Mouse (Mus musculus): ENCODE measurements around the gene Gpr162. TPM values are rescaled to one million over a fixed set of nuclear protein-coding genes. Genes with fewer than 3 reads are reported as not detected.
"Not testable (repeated sequence)": the region's sequence is repeated elsewhere in the genome, so short reads cannot be mapped to it uniquely, and the experiment has no call there.

Gpr162 gene
- total and polyA plus RNA-seq, 2 experiments from 2014 or later, result 39.3 to 225 TPM

DNA sequence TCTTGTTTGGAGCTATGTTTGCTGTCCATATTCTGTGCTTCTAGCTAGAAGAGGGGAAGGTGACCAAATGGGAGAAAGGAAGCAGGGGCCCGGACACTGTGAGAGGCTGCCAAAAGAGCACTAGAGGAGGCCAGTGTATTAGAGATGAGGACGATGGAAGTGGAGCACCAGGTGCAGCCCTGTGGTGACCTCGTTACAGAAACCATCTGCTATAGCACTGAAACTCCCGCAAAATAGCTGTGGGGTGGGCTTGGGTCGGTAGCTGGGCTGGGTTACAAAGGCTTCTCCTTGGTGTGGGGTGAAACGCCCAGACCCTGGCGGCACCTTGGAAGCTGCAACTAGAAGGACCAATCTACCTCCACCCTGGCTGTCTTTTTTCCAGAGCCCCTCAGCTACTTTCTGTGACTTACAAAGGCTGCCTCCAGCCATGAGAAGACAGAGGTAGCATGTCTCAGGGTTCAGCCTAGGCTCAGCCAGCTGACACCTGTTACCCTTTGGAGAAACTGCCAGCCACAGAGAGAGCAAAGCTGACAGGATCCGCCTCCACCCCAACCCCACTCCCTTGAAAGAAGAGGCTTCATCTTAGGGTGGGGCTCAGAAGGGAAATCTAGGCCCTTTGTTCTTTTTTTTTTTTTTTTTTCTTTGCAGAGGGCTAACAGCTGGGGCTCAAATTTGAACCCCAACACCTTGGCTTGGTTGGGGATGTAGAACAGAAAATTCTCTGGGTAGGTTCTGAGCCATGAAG is 36.4 kb upstream of the Gpr162 start:
- Histone ChIP-seq H3K4me3 (ENCODE audit: low read depth, low read length) (no peak overlapping the region), H3K4me2 (ENCODE audit: low read depth, low read length, poor library complexity, severe bottlenecking) (no peak overlapping the region), H3K9ac (replicated peaks; ENCODE audit: low read length, poor library complexity, severe bottlenecking) (no peak overlapping the region), H3K27ac (ENCODE audit: low read depth, low read length) (no peak overlapping the region), H3K36me3 (ENCODE audit: insufficient read depth, low read length) (no peaks in the 10 kb centered on the region), H3K9me3 (ENCODE audit: low read length) (no peaks in the 10 kb centered on the region), H3K4me1 (ENCODE audit: insufficient read depth, low read length) (no peaks in the 10 kb centered on the region), H3K27me3 (ENCODE audit: insufficient read depth, low read length) (no peaks in the 10 kb centered on the region)
- DNase-seq (ENCODE audit: low spot score) (no peak), ATAC-seq (ENCODE audit: low FRiP score) (no peak)
- no peak for TF ChIP-seq CTCF (IDR thresholded peaks at IDR 0.05)
- 53% methylated on average over 8 of the region's 8 CpGs for WGBS

GRCm38 (mm10) chr6:124898359-124898758 is 34.6 kb upstream of the Gpr162 start:
- no peak overlapping the region for H3K4me3 ChIP-seq (ENCODE audit: low read depth, low read length)
- H3K27me3 ChIP-seq (ENCODE audit: insufficient read depth, low read length), result no peaks in the 10 kb centered on the region
- no peak for TF ChIP-seq CTCF (IDR thresholded peaks at IDR 0.05)
- H3K4me1 ChIP-seq (ENCODE audit: insufficient read depth, low read length), result no peaks in the 10 kb centered on the region
- H3K27ac ChIP-seq (ENCODE audit: low read depth, low read length), result no peak overlapping the region
- no peak overlapping the region for H3K4me2 ChIP-seq (ENCODE audit: low read depth, low read length, poor library complexity, severe bottlenecking)
- DNase-seq (ENCODE audit: low spot score), result peak; percentile 37
- H3K36me3 ChIP-seq (ENCODE audit: insufficient read depth, low read length), result no peaks in the 10 kb centered on the region
- no peaks in the 10 kb centered on the region for H3K9me3 ChIP-seq (ENCODE audit: low read length)
- WGBS, result 33% methylated on average over 3 of the region's 3 CpGs
- ATAC-seq (ENCODE audit: low FRiP score), result no peak
- no peak overlapping the region for H3K9ac ChIP-seq (replicated peaks; ENCODE audit: low read length, poor library complexity, severe bottlenecking)

DNA sequence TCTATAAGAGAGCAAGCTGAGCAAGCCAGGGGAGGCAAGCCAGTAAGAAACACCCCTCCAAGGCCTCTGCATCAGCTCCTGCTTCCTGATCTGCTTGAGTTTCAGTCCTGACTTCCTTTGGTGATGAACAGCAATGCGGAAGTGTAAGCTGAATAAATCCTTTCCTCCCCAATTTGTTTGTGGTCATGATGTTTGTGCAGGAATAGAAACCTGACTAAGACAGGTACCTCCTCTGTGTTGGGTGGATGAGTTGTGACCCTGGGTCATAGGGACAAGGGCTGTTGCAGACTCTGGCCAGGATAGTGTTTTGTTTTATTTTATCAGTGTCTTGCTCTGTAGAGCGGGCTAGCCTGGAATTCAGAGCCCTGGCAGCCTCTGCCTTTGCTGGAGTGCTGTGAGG is 30.3 kb upstream of the Gpr162 start:
- not testable (repeated sequence) for H3K4me2 ChIP-seq (ENCODE audit: low read depth, low read length, poor library complexity, severe bottlenecking); H3K27me3 ChIP-seq (ENCODE audit: insufficient read depth, low read length); H3K4me3 ChIP-seq (ENCODE audit: low read depth, low read length); H3K9ac ChIP-seq (replicated peaks; ENCODE audit: low read length, poor library complexity, severe bottlenecking); H3K4me1 ChIP-seq (ENCODE audit: insufficient read depth, low read length); H3K36me3 ChIP-seq (ENCODE audit: insufficient read depth, low read length); DNase-seq (ENCODE audit: low spot score); H3K27ac ChIP-seq (ENCODE audit: low read depth, low read length); H3K9me3 ChIP-seq (ENCODE audit: low read length); ATAC-seq (ENCODE audit: low FRiP score)
- 88% methylated on average over 2 of the region's 2 CpGs for WGBS

- Histone ChIP-seq H3K9me3 (ENCODE audit: low read length) (no peaks in the 10 kb centered on the region), H3K27ac (ENCODE audit: low read depth, low read length) (no peak overlapping the region)
Observed at GRCm38 (mm10) chr6:124890997-124891396, 27.2 kb upstream of the Gpr162 start.

DNA sequence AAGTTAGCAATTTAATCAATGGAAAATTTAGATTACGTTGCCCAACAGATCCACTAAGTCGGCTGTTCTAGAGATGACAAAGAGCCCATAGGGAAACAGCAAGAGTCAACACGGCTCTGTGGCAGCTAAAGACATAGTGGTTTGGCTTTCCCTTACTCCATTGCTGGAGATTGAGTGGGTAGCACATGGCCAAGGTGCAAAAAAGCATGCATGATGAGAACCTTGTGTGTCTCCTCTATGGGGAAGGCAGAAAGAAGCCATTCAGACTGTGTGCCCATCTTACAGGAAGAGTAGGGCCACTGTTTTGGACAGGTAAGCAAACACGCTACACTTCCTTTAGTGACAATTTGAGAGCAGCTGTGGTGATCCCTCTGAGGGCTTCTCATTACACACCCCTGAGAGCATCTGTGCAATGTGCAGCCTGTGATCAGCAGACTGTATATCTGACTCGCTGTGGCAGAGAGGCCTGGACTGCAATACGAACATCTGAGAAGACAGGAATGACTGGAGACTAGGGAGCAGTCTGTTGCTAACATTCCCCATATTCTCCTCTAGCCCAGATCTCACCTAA is 24.9 kb upstream of the Gpr162 start:
- no peak for ATAC-seq (ENCODE audit: low FRiP score)
- H3K9ac ChIP-seq (replicated peaks; ENCODE audit: low read length, poor library complexity, severe bottlenecking), result no peak overlapping the region
- H3K4me1 ChIP-seq (ENCODE audit: insufficient read depth, low read length), result no peaks in the 10 kb centered on the region
- no peak overlapping the region for H3K27ac ChIP-seq (ENCODE audit: low read depth, low read length)
- WGBS, result 92% methylated on average over 6 of the region's 6 CpGs
- no peak overlapping the region for H3K4me2 ChIP-seq (ENCODE audit: low read depth, low read length, poor library complexity, severe bottlenecking)
- no peak overlapping the region for H3K4me3 ChIP-seq (ENCODE audit: low read depth, low read length)
- no peak for TF ChIP-seq CTCF (IDR thresholded peaks at IDR 0.05)
- no peak for DNase-seq (ENCODE audit: low spot score)
- no peaks in the 10 kb centered on the region for H3K9me3 ChIP-seq (ENCODE audit: low read length)
- no peaks in the 10 kb centered on the region for H3K36me3 ChIP-seq (ENCODE audit: insufficient read depth, low read length)
- H3K27me3 ChIP-seq (ENCODE audit: insufficient read depth, low read length), result no peaks in the 10 kb centered on the region

More at GRCm38 (mm10) chr6:124890997-124891396, 27.2 kb upstream of the Gpr162 start:
- Histone ChIP-seq H3K4me1 (ENCODE audit: insufficient read depth, low read length) (no peaks in the 10 kb centered on the region), H3K9ac (replicated peaks; ENCODE audit: low read length, poor library complexity, severe bottlenecking) (no peak overlapping the region), H3K36me3 (ENCODE audit: insufficient read depth, low read length) (no peaks in the 10 kb centered on the region), H3K4me3 (ENCODE audit: low read depth, low read length) (no peak overlapping the region), H3K27me3 (ENCODE audit: insufficient read depth, low read length) (no peaks in the 10 kb centered on the region), H3K4me2 (ENCODE audit: low read depth, low read length, poor library complexity, severe bottlenecking) (no peak overlapping the region)
- no peak for TF ChIP-seq CTCF (IDR thresholded peaks at IDR 0.05)
- ATAC-seq (ENCODE audit: low FRiP score), result no peak
- WGBS, result 51% methylated on average over 6 of the region's 6 CpGs
- DNase-seq (ENCODE audit: low spot score), result no peak

GRCm38 (mm10) chr6:124887986-124888385 is 24.2 kb upstream of the Gpr162 start, which contains the start of gene Cd4:
TSS of gene Cd4 (minus strand) at chr6:124888221.
- no peak within 1 kb of the TSS for H3K4me3 ChIP-seq (ENCODE audit: low read depth, low read length)
- H3K27me3 ChIP-seq (ENCODE audit: insufficient read depth, low read length), result no peaks in the 10 kb centered on the region
- no peak for ATAC-seq (ENCODE audit: low FRiP score)
- H3K9me3 ChIP-seq (ENCODE audit: low read length), result no peaks in the 10 kb centered on the region
- no peak for TF ChIP-seq CTCF (IDR thresholded peaks at IDR 0.05)
- no peak within 1 kb of the TSS for H3K27ac ChIP-seq (ENCODE audit: low read depth, low read length)
- WGBS, result 86% methylated on average over 9 of the region's 9 CpGs
- no peak for DNase-seq (ENCODE audit: low spot score)
- no peaks in the 10 kb centered on the region for H3K36me3 ChIP-seq (ENCODE audit: insufficient read depth, low read length)
- no peak within 1 kb of the TSS for H3K9ac ChIP-seq (replicated peaks; ENCODE audit: low read length, poor library complexity, severe bottlenecking)
- H3K4me2 ChIP-seq (ENCODE audit: low read depth, low read length, poor library complexity, severe bottlenecking), result no peak within 1 kb of the TSS
- H3K4me1 ChIP-seq (ENCODE audit: insufficient read depth, low read length), result no peaks in the 10 kb centered on the region
